Mouse (Mus musculus): ENCODE measurements around the gene Slc25a20. TPM values are rescaled to one million over a fixed set of nuclear protein-coding genes. Genes with fewer than 3 reads are reported as not detected.

Gene Slc25a20
- polyA plus RNA-seq (2012; rRNA removed): 34.7 and 42.2 TPM in 2 replicates

GRCm38 (mm10) chr9:108661677-108662612 is at the start of gene Slc25a20:
Slc25a20 (plus strand) TSS chr9:108662088.
- H3K4me1 ChIP-seq (ENCODE audit: control insufficient read depth, insufficient read depth, low read length): peaks cover 13% of the 10 kb centered on the region
- no peak for TF ChIP-seq CTCF (conservative IDR thresholded peaks at IDR 0.05; ENCODE audit: insufficient read depth, insufficient read length, low read depth, low read length)
- 3% methylated on average over 37 of the region's 37 CpGs for WGBS
- H3K4me3 ChIP-seq (ENCODE audit: insufficient read depth, low read depth, low read length): peak within 1 kb of the TSS; percentile 69
- peak; percentile 95 for DNase-seq
- H3K36me3 ChIP-seq (ENCODE audit: control insufficient read depth, insufficient read depth, low read length): no peaks in the 10 kb centered on the region
- H3K27me3 ChIP-seq (replicated peaks; ENCODE audit: control insufficient read depth, insufficient read depth, low read length): no peaks in the 10 kb centered on the region
- H3K27ac ChIP-seq (ENCODE audit: insufficient read depth, low read depth, low read length): peak within 1 kb of the TSS; percentile 49

GRCm38 (mm10) chr9:108617301-108617700 is 44.6 kb upstream of the Slc25a20 start:
- no peak for DNase-seq
- 94% methylated on average over 1 of the region's 1 CpGs for WGBS
- TF ChIP-seq CTCF (conservative IDR thresholded peaks at IDR 0.05; ENCODE audit: insufficient read depth, insufficient read length, low read depth, low read length) (no peak), POLR2A (IDR thresholded peaks at IDR 0.05; ENCODE audit: low read depth, low read length) (no peak)
- peaks cover 11% of the 10 kb centered on the region for H3K36me3 ChIP-seq (ENCODE audit: control insufficient read depth, insufficient read depth, low read length)
- H3K27me3 ChIP-seq (replicated peaks; ENCODE audit: control insufficient read depth, insufficient read depth, low read length): no peaks in the 10 kb centered on the region
- H3K4me3 ChIP-seq (ENCODE audit: insufficient read depth, low read depth, low read length): no peak overlapping the region
- H3K27ac ChIP-seq (ENCODE audit: insufficient read depth, low read depth, low read length): no peak overlapping the region
- no peaks in the 10 kb centered on the region for H3K4me1 ChIP-seq (ENCODE audit: control insufficient read depth, insufficient read depth, low read length)

GRCm38 (mm10) chr9:108626498-108626897 is 35.4 kb upstream of the Slc25a20 start:
- H3K27me3 ChIP-seq (replicated peaks; ENCODE audit: control insufficient read depth, insufficient read depth, low read length): no peaks in the 10 kb centered on the region
- no peak overlapping the region for H3K4me3 ChIP-seq (ENCODE audit: insufficient read depth, low read depth, low read length)
- peaks cover 4% of the 10 kb centered on the region for H3K36me3 ChIP-seq (ENCODE audit: control insufficient read depth, insufficient read depth, low read length)
- no peak overlapping the region for H3K27ac ChIP-seq (ENCODE audit: insufficient read depth, low read depth, low read length)
- no peaks in the 10 kb centered on the region for H3K4me1 ChIP-seq (ENCODE audit: control insufficient read depth, insufficient read depth, low read length)
- TF ChIP-seq POLR2A (IDR thresholded peaks at IDR 0.05; ENCODE audit: low read depth, low read length): no peak
- TF ChIP-seq CTCF (conservative IDR thresholded peaks at IDR 0.05; ENCODE audit: insufficient read depth, insufficient read length, low read depth, low read length): no peak
- DNase-seq: peak; percentile 62
- WGBS: 32% methylated on average over 2 of the region's 2 CpGs

GRCm38 (mm10) chr9:108628141-108628540 is 33.7 kb upstream of the Slc25a20 start:
- no peak for DNase-seq
- Histone ChIP-seq H3K4me1 (ENCODE audit: control insufficient read depth, insufficient read depth, low read length) (no peaks in the 10 kb centered on the region), H3K27ac (ENCODE audit: insufficient read depth, low read depth, low read length) (no peak overlapping the region), H3K4me3 (ENCODE audit: insufficient read depth, low read depth, low read length) (no peak overlapping the region), H3K36me3 (ENCODE audit: control insufficient read depth, insufficient read depth, low read length) (peaks cover 4% of the 10 kb centered on the region), H3K27me3 (replicated peaks; ENCODE audit: control insufficient read depth, insufficient read depth, low read length) (no peaks in the 10 kb centered on the region)
- TF ChIP-seq POLR2A (IDR thresholded peaks at IDR 0.05; ENCODE audit: low read depth, low read length) (no peak), CTCF (conservative IDR thresholded peaks at IDR 0.05; ENCODE audit: insufficient read depth, insufficient read length, low read depth, low read length) (no peak)
- 82% methylated on average over 4 of the region's 4 CpGs for WGBS

GRCm38 (mm10) chr9:108630683-108631082 is 31.2 kb upstream of the Slc25a20 start:
- no peaks in the 10 kb centered on the region for H3K4me1 ChIP-seq (ENCODE audit: control insufficient read depth, insufficient read depth, low read length)
- no peak for DNase-seq
- no peaks in the 10 kb centered on the region for H3K27me3 ChIP-seq (replicated peaks; ENCODE audit: control insufficient read depth, insufficient read depth, low read length)
- no peak for TF ChIP-seq CTCF (conservative IDR thresholded peaks at IDR 0.05; ENCODE audit: insufficient read depth, insufficient read length, low read depth, low read length)
- no peak for TF ChIP-seq POLR2A (IDR thresholded peaks at IDR 0.05; ENCODE audit: low read depth, low read length)
- no peak overlapping the region for H3K27ac ChIP-seq (ENCODE audit: insufficient read depth, low read depth, low read length)
- H3K4me3 ChIP-seq (ENCODE audit: insufficient read depth, low read depth, low read length): no peak overlapping the region
- WGBS: 74% methylated on average over 1 of the region's 1 CpGs
- peaks cover 4% of the 10 kb centered on the region for H3K36me3 ChIP-seq (ENCODE audit: control insufficient read depth, insufficient read depth, low read length)

GRCm38 (mm10) chr9:108631631-108632256 is 30.1 kb upstream of the Slc25a20 start:
- Histone ChIP-seq H3K4me3 (ENCODE audit: insufficient read depth, low read depth, low read length) (no peak overlapping the region), H3K27ac (ENCODE audit: insufficient read depth, low read depth, low read length) (no peak overlapping the region), H3K27me3 (replicated peaks; ENCODE audit: control insufficient read depth, insufficient read depth, low read length) (no peaks in the 10 kb centered on the region), H3K4me1 (ENCODE audit: control insufficient read depth, insufficient read depth, low read length) (no peaks in the 10 kb centered on the region), H3K36me3 (ENCODE audit: control insufficient read depth, insufficient read depth, low read length) (peaks cover 4% of the 10 kb centered on the region)
- WGBS: 87% methylated on average over 5 of the region's 5 CpGs
- DNase-seq: no peak
- no peak for TF ChIP-seq POLR2A (IDR thresholded peaks at IDR 0.05; ENCODE audit: low read depth, low read length)
- no peak for TF ChIP-seq CTCF (conservative IDR thresholded peaks at IDR 0.05; ENCODE audit: insufficient read depth, insufficient read length, low read depth, low read length)

GRCm38 (mm10) chr9:108632375-108632774 is 29.5 kb upstream of the Slc25a20 start:
- DNase-seq: no peak
- WGBS: 93% methylated on average over 5 of the region's 5 CpGs
- TF ChIP-seq CTCF (conservative IDR thresholded peaks at IDR 0.05; ENCODE audit: insufficient read depth, insufficient read length, low read depth, low read length) (no peak), POLR2A (IDR thresholded peaks at IDR 0.05; ENCODE audit: low read depth, low read length) (no peak)
- no peak overlapping the region for H3K27ac ChIP-seq (ENCODE audit: insufficient read depth, low read depth, low read length)
- H3K4me1 ChIP-seq (ENCODE audit: control insufficient read depth, insufficient read depth, low read length): no peaks in the 10 kb centered on the region
- H3K27me3 ChIP-seq (replicated peaks; ENCODE audit: control insufficient read depth, insufficient read depth, low read length): no peaks in the 10 kb centered on the region
- peaks cover 4% of the 10 kb centered on the region for H3K36me3 ChIP-seq (ENCODE audit: control insufficient read depth, insufficient read depth, low read length)
- no peak overlapping the region for H3K4me3 ChIP-seq (ENCODE audit: insufficient read depth, low read depth, low read length)

Data from kidney, adult 2 months (tissue).